Mouse (Mus musculus): ENCODE measurements around the gene Pappa. TPM values are rescaled to one million over a fixed set of nuclear protein-coding genes. Genes with fewer than 3 reads are reported as not detected.

The Pappa gene
- polyA plus RNA-seq, 2 experiments, result 1.7 TPM

- H3K9ac ChIP-seq (ENCODE audit: low read depth, low read length, severe bottlenecking), result no peak overlapping the region
- H3K4me3 ChIP-seq (replicated peaks; ENCODE audit: low read length), result no peak overlapping the region
- H3K4me1 ChIP-seq (ENCODE audit: control insufficient read depth, insufficient read depth, low read length), result no peaks in the 10 kb centered on the region
- H3K27me3 ChIP-seq (ENCODE audit: control insufficient read depth, insufficient read depth, low read length), result no peaks in the 10 kb centered on the region
- no peak for TF ChIP-seq POLR2A (IDR thresholded peaks at IDR 0.05; ENCODE audit: borderline replicate concordance, extremely low read depth, insufficient read depth, insufficient read length)
- H3K9me3 ChIP-seq (ENCODE audit: control insufficient read depth, low read length), result no peaks in the 10 kb centered on the region
- 81% methylated on average over 3 of the region's 3 CpGs for WGBS
- ATAC-seq (ENCODE audit: low FRiP score, low read depth) (no peak), DNase-seq (ENCODE audit: low spot score) (no peak)
- H3K27ac ChIP-seq (replicated peaks; ENCODE audit: low read depth, low read length), result no peak overlapping the region
- no peaks in the 10 kb centered on the region for H3K36me3 ChIP-seq (ENCODE audit: control insufficient read depth, insufficient read depth, low read length)
- no peak overlapping the region for H3K4me2 ChIP-seq (replicated peaks; ENCODE audit: low read depth, low read length, severe bottlenecking)
Observed at GRCm38 (mm10) chr4:65136541-65136940, 12.6 kb downstream of the Pappa start.

GRCm38 (mm10) chr4:65146936-65147335 is 23.0 kb downstream of the Pappa start:
- 33% methylated on average over 1 of the region's 1 CpGs for WGBS
- TF ChIP-seq POLR2A (IDR thresholded peaks at IDR 0.05; ENCODE audit: borderline replicate concordance, extremely low read depth, insufficient read depth, insufficient read length), result no peak
- peak; percentile 64 for DNase-seq (ENCODE audit: low spot score)

GRCm38 (mm10) chr4:65153601-65154000 is 29.6 kb downstream of the Pappa start:
- TF ChIP-seq POLR2A (IDR thresholded peaks at IDR 0.05; ENCODE audit: borderline replicate concordance, extremely low read depth, insufficient read depth, insufficient read length), result no peak
- H3K4me2 ChIP-seq (replicated peaks; ENCODE audit: low read depth, low read length, severe bottlenecking), result no peak overlapping the region
- DNase-seq (ENCODE audit: low spot score), result no peak

More at GRCm38 (mm10) chr4:65146936-65147335, 23.0 kb downstream of the Pappa start:
- no peak for ATAC-seq (ENCODE audit: low FRiP score, low read depth)
- Histone ChIP-seq H3K36me3 (ENCODE audit: control insufficient read depth, insufficient read depth, low read length) (no peaks in the 10 kb centered on the region), H3K4me1 (ENCODE audit: control insufficient read depth, insufficient read depth, low read length) (no peaks in the 10 kb centered on the region), H3K9ac (ENCODE audit: low read depth, low read length, severe bottlenecking) (no peak overlapping the region), H3K27ac (replicated peaks; ENCODE audit: low read depth, low read length) (no peak overlapping the region), H3K4me3 (replicated peaks; ENCODE audit: low read length) (no peak overlapping the region), H3K4me2 (replicated peaks; ENCODE audit: low read depth, low read length, severe bottlenecking) (no peak overlapping the region), H3K27me3 (ENCODE audit: control insufficient read depth, insufficient read depth, low read length) (no peaks in the 10 kb centered on the region), H3K9me3 (ENCODE audit: control insufficient read depth, low read length) (no peaks in the 10 kb centered on the region)

GRCm38 (mm10) chr4:65156231-65156630 is 32.3 kb downstream of the Pappa start:
- no peaks in the 10 kb centered on the region for H3K9me3 ChIP-seq (ENCODE audit: control insufficient read depth, low read length)
- no peak overlapping the region for H3K27ac ChIP-seq (replicated peaks; ENCODE audit: low read depth, low read length)
- no peaks in the 10 kb centered on the region for H3K4me1 ChIP-seq (ENCODE audit: control insufficient read depth, insufficient read depth, low read length)
- no peaks in the 10 kb centered on the region for H3K27me3 ChIP-seq (ENCODE audit: control insufficient read depth, insufficient read depth, low read length)
- H3K9ac ChIP-seq (ENCODE audit: low read depth, low read length, severe bottlenecking), result no peak overlapping the region
- TF ChIP-seq POLR2A (IDR thresholded peaks at IDR 0.05; ENCODE audit: borderline replicate concordance, extremely low read depth, insufficient read depth, insufficient read length), result no peak
- ATAC-seq (ENCODE audit: low FRiP score, low read depth) (no peak), DNase-seq (ENCODE audit: low spot score) (no peak)
- no peak overlapping the region for H3K4me2 ChIP-seq (replicated peaks; ENCODE audit: low read depth, low read length, severe bottlenecking)
- no peaks in the 10 kb centered on the region for H3K36me3 ChIP-seq (ENCODE audit: control insufficient read depth, insufficient read depth, low read length)
- WGBS, result 92% methylated on average over 10 of the region's 10 CpGs
- no peak overlapping the region for H3K4me3 ChIP-seq (replicated peaks; ENCODE audit: low read length)

More at GRCm38 (mm10) chr4:65153601-65154000, 29.6 kb downstream of the Pappa start:
- H3K27me3 ChIP-seq (ENCODE audit: control insufficient read depth, insufficient read depth, low read length), result no peaks in the 10 kb centered on the region
- no peak overlapping the region for H3K27ac ChIP-seq (replicated peaks; ENCODE audit: low read depth, low read length)
- no peak overlapping the region for H3K4me3 ChIP-seq (replicated peaks; ENCODE audit: low read length)
- no peak for ATAC-seq (ENCODE audit: low FRiP score, low read depth)
- no peaks in the 10 kb centered on the region for H3K4me1 ChIP-seq (ENCODE audit: control insufficient read depth, insufficient read depth, low read length)
- H3K9me3 ChIP-seq (ENCODE audit: control insufficient read depth, low read length), result no peaks in the 10 kb centered on the region
- no peaks in the 10 kb centered on the region for H3K36me3 ChIP-seq (ENCODE audit: control insufficient read depth, insufficient read depth, low read length)
- WGBS, result 76% methylated on average over 2 of the region's 2 CpGs
- H3K9ac ChIP-seq (ENCODE audit: low read depth, low read length, severe bottlenecking), result no peak overlapping the region

- Histone ChIP-seq H3K36me3 (ENCODE audit: control insufficient read depth, insufficient read depth, low read length) (no peaks in the 10 kb centered on the region), H3K4me3 (replicated peaks; ENCODE audit: low read length) (no peak overlapping the region), H3K9ac (ENCODE audit: low read depth, low read length, severe bottlenecking) (no peak overlapping the region), H3K27me3 (ENCODE audit: control insufficient read depth, insufficient read depth, low read length) (no peaks in the 10 kb centered on the region), H3K9me3 (ENCODE audit: control insufficient read depth, low read length) (no peaks in the 10 kb centered on the region), H3K4me1 (ENCODE audit: control insufficient read depth, insufficient read depth, low read length) (no peaks in the 10 kb centered on the region), H3K27ac (replicated peaks; ENCODE audit: low read depth, low read length) (no peak overlapping the region), H3K4me2 (replicated peaks; ENCODE audit: low read depth, low read length, severe bottlenecking) (no peak overlapping the region)
- 90% methylated on average over 3 of the region's 3 CpGs for WGBS
- DNase-seq (ENCODE audit: low spot score) (no peak), ATAC-seq (ENCODE audit: low FRiP score, low read depth) (no peak)
- TF ChIP-seq POLR2A (IDR thresholded peaks at IDR 0.05; ENCODE audit: borderline replicate concordance, extremely low read depth, insufficient read depth, insufficient read length), result no peak
Observed at GRCm38 (mm10) chr4:65158651-65159050, 34.7 kb downstream of the Pappa start.

- Histone ChIP-seq H3K9ac (ENCODE audit: low read depth, low read length, severe bottlenecking) (no peak overlapping the region), H3K36me3 (ENCODE audit: control insufficient read depth, insufficient read depth, low read length) (no peaks in the 10 kb centered on the region), H3K9me3 (ENCODE audit: control insufficient read depth, low read length) (no peaks in the 10 kb centered on the region), H3K4me3 (replicated peaks; ENCODE audit: low read length) (no peak overlapping the region), H3K4me2 (replicated peaks; ENCODE audit: low read depth, low read length, severe bottlenecking) (no peak overlapping the region), H3K4me1 (ENCODE audit: control insufficient read depth, insufficient read depth, low read length) (no peaks in the 10 kb centered on the region), H3K27ac (replicated peaks; ENCODE audit: low read depth, low read length) (no peak overlapping the region), H3K27me3 (ENCODE audit: control insufficient read depth, insufficient read depth, low read length) (no peaks in the 10 kb centered on the region)
- no peak for TF ChIP-seq POLR2A (IDR thresholded peaks at IDR 0.05; ENCODE audit: borderline replicate concordance, extremely low read depth, insufficient read depth, insufficient read length)
- DNase-seq (ENCODE audit: low spot score), result no peak
- no peak for ATAC-seq (ENCODE audit: low FRiP score, low read depth)
- 69% methylated on average over 5 of the region's 5 CpGs for whole genome bisulfite sequencing
Observed at GRCm38 (mm10) chr4:65159481-65159880, 35.5 kb downstream of the Pappa start.

Measured in limb, embryonic 14.5 days (tissue).